Mouse (Mus musculus) small intestine, adult 2 months (tissue): ENCODE data around the gene Mxi1.

ENCODE experiments used
- CTCF ChIP-seq: fragments of 200-500 bp; IDR thresholded peaks from 2 replicates; pipeline ENCODE4 v1.5.1; 2012; ENCODE audit warnings: low read depth, mild to moderate bottlenecking, control low read depth, inconsistent platforms, low read length, moderate library complexity, mixed read lengths; ENCODE audit not compliant: insufficient replicate concordance, insufficient read length; ENCODE audit errors: extremely low read depth
- POLR2A ChIP-seq: fragments of 200-500 bp; IDR thresholded peaks from 2 replicates; pipeline ENCODE4 v1.6.1; 2012; ENCODE audit warnings: low read depth, mild to moderate bottlenecking, control low read depth, inconsistent platforms, low read length, moderate library complexity

DNA sequence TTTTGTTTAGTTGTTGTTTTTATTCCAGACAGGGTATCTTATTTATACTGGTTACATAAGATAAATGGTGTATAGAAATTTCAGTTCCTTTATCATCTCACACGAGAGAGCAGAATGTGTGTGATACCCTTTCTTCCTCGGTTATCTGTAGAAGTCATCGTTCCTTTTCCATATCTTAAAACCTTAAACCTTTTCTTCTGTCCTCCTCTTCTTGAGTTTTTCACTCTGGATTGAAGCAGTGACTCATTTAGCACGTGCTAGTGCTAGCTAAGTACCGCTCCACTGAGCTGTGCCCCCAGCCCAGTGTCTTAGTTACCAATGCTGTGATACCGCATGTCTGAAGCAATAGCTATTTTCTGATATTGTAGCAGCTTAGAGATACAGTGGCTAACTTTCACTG is 23.4 kb downstream of the Mxi1 start:
- TF ChIP-seq CTCF (no peak), POLR2A (no peak)
